Mouse (Mus musculus): ENCODE measurements around the gene Atp5b.
"Not testable (repeated sequence)": the region's sequence is repeated elsewhere in the genome, so short reads cannot be mapped to it uniquely, and the experiment has no call there.

The Atp5b gene

DNA sequence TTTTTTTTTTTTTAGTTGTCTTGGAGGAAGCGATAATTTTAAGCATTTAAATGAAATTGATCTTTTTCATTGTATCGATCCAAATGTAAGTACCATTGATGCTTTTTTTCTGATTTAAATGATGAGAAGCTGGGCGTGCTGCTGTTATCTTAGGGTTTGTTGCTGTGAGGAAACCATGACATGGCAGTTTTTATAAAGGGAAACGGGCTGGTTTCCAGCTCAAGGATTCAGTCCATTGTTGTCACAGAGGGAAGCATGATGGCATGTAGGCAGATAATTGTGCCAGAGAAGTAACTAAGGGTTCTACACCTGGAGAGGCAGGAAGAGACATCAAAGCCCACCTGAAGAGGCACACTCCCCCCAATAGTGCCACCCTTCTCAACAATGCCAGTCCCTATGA, 13.9 kb upstream of the Atp5b start:
- in situ Hi-C loops (cut with MseI, MboI), result no loop called here

DNA sequence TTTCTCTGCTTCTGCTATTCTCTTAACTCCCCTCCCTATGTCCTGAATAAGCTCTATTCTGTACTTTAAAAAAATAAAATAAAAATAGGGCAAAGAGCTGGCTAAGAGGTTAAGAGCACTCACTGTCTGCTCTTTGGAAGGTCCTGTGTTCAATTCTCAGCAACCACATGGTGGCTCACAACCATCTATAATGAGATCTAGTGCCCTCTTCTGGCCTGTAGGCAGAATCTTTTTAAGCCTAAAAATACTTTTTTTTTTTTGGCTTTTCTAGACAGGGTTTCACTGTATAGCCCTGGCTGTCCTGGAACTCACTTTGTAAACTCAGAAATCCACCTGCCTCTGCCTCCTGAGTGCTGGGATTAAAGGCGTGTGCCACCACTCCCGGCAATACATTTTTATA, 12.6 kb upstream of the Atp5b start:
- in situ Hi-C loops (cut with MseI, MboI), result not testable (repeated sequence)

DNA sequence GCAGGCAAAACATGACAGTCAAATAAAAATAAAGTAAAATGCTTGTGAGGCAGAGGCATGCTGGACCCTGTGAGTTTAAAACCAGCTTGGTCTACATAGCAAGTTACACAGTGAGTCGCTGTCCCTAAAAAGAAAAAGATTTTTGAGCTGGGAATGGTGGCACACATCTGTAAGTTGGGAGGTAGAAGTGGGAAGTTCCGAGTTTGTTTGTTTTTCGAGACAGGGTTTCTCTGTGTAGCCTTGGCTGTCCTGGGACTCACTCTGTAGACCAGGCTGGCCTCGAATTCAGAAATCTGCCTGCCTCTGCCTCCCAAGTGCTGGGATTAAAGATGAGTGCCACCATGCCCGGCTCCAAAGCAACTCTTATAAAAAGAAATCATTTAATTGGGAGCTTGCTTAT, 4.8 kb upstream of the Atp5b start:
- in situ Hi-C loops (cut with MseI, MboI), result not testable (repeated sequence)

DNA sequence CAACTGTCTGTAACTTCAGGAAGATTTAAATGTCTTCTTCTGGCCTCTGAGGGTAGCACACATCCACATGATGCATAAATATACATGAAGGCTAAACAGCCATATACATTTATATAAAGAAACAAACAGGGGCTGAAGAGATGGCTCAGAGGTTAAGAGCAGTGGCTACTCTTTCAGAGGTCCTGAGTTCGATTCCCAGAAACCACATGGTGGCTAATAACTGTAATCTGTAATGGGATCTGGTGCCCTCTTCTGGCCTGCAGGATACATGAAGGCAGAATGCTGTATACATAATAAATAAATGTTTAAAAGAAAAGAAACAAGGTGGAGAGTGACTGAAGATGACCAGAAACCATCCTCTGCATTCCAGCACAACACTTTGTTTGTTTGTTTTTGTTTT, 2.6 kb upstream of the Atp5b start:
- in situ Hi-C loops (cut with MseI, MboI), result no loop called here

DNA sequence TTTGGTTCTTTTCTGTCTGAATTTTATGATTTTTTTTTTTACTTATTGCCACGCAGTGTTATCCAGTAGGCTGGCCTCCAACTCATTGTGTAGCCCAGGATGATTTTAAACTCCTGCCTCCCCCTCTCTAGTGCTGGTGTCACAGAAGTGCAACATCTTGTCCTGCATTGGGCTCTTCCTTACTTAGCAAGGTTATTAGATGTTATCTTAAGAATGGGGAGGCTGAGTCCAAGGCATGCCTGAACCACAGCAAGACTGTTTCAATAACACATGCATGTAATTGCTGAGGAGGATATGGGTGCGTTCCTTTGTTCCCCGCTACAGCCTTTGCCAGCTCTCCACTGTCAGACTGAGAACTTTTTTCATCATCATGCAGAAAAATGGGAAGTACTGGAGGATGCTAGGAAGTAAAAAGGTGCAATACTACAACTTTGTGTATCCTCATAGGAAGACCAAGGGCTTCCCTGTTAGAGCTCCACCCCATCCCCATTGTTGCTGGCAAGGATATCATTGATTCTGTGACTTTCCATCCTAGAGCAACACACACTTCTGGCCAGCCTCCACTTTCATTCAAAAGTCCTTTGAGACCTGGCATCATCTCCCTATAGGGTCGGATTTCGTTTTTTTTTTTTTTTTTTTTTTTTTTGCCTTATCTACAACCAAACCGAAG, 1.1 kb upstream of the Atp5b start:
- in situ Hi-C loops (cut with MseI, MboI), result no loop called here

DNA sequence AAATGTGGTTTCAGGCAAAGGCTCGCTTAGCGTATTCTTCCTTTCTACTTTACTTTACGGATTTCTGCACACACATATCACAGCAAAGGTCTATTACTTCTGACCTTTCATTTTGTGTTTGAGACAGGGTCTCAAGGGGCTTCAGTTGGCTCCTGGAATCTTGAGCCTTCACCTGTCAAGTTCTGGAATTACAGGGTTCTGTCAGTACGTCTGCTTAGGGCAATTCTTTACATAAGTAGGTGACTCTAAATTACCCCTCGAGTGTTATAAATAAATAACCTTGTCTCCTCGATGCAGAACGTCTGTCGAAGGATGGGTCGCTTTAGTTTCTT, 630 bp upstream of the Atp5b start:
- in situ Hi-C loops (cut with MseI, MboI), result no loop called here

DNA sequence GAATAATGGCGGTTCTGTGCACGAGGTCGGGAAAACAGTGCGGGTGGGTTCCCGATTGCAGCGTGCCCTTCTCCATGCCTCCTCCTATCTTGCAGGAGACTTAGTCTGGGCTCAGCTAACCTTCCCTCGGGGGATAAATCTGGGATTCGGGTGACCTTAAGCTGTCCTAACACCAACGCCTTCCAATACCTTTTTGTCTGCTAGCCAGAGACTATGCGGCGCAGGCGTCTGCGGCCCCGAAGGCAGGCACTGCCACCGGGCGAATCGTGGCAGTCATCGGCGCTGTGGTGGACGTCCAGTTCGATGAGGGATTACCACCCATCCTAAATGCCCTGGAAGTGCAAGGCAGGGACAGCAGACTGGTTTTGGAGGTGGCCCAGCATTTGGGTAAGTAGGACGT, 615 bp downstream of the Atp5b start:
- in situ Hi-C loops (cut with MseI, MboI), result no loop called here

DNA sequence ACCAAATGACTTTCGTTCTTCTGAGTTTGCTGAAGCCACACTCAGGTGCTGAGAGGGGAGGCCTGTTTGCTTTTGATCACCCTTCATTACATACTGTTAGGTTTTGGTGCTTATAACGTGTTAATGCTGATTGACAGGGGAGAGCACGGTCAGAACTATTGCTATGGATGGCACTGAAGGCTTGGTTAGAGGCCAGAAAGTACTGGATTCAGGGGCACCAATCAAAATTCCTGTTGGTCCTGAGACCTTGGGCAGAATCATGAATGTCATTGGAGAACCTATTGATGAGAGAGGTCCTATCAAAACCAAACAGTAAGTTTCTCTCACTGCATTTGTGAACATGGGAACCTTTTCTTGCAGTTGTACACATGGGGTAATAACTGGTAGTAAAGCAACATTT, 1.1 kb downstream of the Atp5b start:
- in situ Hi-C loops (cut with MseI, MboI), result no loop called here

DNA sequence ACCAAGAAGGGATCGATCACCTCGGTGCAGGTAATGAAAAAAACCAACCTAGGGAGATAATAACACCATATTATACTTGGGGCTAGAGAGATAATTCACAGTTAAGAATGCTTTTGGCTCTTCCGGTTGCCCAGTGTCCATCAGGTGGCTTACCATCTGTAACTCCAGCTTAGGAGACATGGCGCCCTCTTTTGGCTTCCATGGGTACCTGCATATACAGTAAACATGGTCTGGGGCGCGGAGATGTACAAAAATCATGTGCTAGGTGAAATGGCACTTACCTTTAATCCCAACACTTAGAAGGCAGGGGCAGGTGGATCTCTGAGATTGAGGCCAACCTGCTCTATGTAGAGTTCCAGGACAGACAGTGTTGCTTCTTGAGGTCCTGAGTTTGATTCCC, 3.3 kb downstream of the Atp5b start:
- in situ Hi-C loops (cut with MseI, MboI), result no loop called here

DNA sequence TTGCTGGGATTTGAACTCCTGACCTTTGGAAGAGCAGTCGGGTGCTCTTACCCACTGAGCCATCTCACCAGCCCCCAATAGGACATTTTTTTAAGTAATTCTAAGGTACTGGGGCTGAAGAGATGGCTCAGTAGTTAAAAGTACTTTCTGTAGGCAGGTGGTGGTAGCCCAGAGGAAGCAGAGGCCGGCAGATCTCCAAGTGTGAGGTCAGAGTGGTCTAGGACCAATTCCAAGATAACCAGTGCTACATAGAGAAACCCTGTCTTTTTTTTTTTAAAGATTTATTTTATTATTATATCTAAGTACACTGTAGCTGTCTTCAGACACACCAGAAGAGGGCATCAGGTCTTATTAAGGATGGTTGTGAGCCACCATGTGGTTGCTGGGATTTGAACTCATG, 4.1 kb downstream of the Atp5b start:
- in situ Hi-C loops (cut with MseI, MboI), result not testable (repeated sequence)

DNA sequence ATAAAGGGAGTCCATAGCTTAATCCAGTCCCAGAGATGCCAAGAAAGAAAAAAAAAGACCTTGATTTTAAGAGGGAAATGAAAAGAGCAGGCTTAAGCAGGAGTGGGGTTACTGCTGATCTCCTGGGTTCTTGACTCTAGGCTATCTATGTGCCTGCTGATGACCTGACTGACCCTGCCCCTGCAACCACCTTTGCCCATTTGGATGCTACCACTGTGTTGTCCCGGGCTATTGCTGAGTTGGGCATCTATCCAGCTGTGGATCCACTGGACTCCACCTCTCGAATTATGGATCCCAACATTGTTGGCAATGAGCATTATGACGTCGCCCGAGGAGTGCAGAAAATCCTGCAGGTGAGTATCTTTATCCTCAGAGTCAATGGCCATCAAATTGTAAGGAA, 5.1 kb downstream of the Atp5b start:
- in situ Hi-C loops (cut with MseI, MboI), result no loop called here

DNA sequence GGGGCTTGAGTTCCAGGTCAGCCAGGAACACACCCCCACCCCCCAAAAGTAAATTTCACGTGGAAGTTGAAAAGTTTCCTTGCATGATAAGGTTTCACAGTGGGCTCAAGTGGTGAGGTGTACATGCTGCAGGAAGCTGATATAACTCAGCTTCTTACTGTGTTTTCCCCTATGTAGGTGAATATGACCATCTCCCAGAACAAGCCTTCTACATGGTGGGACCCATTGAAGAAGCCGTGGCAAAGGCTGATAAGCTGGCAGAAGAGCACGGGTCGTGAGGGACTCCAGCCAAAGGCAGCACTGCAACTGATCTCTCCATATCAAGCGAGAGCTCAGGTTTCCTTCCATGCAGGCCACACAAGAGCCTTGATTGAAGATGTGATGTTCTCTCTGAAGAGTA, 6.8 kb downstream of the Atp5b start:
- in situ Hi-C loops (cut with MseI, MboI), result loop anchor here (5.0 to 10.0 kb wide), 2 partner anchors 95 to 97 kb away; partner anchors contain the start of gene Rbms2 (in 1 of the 2)

DNA sequence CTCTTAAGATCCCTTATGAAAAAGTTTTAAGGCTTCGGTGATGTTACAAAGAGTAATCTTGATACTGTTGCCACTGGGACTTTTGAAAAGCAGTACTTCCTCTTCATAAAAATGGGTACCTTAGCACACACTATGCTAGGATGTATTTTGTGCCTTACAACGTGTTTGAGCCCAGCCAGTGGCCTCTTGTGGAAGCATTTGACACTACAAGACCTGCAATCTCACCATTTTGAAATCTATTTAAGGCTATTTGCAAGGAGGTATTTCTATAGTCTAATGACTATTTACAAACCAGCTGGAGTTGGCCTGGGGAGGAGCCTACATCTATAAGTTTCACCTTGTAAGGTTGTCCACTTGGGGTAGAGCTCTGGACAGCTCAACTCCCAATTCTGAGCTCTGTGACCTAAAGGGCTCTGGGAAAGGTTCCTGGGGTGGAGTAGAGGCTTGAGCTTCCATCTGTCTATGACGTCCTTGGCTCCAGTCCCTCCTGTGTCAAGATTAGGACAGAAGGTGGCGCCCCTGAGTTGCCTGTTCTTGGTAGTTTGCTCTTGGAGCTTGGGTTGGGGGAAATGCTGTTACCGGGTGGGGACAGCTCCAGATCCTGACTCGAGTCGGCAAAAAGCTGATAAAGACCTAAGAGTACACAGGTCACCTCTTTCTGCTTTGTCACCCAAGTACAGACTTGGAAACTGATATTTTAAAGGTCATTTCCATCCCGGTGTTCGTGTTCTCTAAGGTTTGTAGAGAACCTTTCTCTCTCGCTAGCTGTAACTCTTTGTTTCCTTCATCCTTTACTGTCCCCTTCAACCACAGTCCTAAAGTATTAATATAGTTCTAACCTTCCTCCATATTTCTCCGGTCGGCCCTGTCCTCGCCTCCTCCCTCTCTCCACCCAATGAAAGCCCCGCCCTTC, 7.8 kb downstream of the Atp5b start:
- in situ Hi-C loops (cut with MseI, MboI), result loop anchor here (5.0 to 10.0 kb wide), 2 partner anchors 94 to 96 kb away; partner anchors contain the start of gene Rbms2 (in 1 of the 2)

DNA sequence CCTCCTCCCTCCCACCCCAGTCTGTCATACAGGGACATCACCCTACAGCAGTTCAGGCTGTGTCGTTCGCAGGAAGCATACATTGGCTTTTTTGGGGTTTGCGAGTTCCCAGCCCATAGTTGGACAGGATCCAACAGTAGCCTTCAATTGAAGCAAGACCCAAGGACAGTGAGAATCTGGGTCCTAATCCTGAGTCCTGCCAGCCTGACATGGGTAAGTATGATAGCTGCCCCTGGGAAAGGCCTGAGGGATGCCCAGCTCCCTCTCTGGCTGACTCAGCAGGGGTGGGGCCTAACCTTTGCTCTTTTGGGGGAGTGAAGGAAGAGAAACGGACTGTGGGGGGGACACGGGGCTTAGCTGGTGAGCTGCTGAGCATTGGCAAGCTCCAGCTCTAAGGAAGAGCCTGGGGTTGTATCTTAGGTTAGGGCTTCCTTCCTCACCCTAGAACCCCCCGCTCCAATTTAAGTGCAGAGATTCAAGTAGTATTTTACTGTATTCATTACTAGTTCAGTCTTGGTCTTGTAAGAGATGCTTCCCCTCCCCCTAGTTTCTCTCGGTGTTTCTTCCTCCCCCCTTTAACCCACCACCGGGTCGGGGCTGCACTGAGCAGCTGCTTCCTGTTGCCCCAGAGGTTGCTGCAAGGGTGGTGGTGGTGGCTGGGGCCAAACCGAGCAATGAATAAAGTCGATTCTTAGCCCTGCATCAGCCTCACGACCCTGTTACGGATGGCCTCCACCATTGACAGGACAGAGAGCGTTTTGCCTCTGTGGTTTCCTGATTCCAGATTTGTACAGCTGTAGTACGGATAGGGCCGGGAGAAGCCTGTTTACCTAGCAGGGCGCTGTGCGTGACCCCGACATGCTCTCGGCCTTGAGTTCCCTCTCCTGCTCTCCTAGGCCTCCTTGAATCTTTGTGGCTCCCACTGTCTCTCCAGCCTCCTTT, 8.8 kb downstream of the Atp5b start, which contains the start of gene Baz2a:
Gene Baz2a (plus strand): TSS at position 14 of the 942 bp plus-strand sequence.
- in situ Hi-C loops (cut with MseI, MboI), result loop anchor here (5.0 to 10.0 kb wide), 2 partner anchors 93 to 95 kb away; partner anchors contain the start of gene Rbms2 (in 1 of the 2)

DNA sequence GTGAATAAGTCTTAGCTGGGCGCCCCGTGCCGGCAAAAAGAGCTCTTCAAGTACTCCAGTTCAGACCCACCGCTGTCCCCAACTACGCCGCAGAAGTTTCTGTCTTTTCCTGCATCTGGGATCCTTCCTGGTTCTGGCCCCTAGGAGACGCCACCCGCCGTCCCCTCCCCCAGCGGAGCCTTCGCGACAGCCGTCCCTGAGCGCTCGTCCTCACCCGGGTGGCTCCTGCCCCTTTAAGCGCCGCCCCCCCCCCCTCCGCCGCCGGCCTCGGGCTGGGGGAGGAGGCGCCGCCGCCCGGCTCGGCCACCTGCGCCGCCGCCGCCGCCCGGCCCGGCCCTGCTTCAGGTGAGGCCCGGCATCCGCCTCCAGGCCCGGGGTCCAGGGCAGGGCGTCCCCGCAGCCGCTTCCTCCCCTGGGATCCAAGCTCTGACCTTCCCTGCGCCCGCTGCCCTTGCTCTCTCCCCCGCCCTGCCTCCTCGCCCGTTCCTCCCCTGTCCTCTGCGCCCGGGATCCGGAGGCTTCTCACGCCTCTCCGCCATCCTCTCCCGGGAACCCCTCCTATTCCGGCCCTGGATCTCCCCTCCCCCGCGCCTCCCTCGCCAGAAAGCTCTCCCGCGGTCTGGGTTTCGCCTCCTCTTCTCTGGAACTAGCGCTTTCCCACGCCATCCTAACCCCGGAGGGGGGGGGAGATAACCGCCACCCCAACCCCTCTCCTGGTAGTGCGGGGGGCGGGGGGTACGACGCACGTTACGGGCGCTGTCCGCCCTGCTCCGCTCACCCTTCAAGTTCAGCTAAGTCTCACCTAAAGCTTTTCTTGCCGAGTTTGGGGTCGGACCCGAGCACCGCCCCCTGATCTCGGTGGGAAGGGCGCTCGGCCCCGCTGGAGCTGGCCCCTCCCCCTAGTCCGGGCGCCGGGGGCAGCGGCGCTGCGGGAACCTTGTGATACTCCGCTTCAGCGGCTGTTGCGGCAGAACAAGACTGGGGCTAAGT, 9.7 kb downstream of the Atp5b start:
- in situ Hi-C loops (cut with MseI, MboI), result loop anchor here (5.0 to 10.0 kb wide), 2 partner anchors 92 to 94 kb away; partner anchors contain the start of gene Rbms2 (in 1 of the 2)

DNA sequence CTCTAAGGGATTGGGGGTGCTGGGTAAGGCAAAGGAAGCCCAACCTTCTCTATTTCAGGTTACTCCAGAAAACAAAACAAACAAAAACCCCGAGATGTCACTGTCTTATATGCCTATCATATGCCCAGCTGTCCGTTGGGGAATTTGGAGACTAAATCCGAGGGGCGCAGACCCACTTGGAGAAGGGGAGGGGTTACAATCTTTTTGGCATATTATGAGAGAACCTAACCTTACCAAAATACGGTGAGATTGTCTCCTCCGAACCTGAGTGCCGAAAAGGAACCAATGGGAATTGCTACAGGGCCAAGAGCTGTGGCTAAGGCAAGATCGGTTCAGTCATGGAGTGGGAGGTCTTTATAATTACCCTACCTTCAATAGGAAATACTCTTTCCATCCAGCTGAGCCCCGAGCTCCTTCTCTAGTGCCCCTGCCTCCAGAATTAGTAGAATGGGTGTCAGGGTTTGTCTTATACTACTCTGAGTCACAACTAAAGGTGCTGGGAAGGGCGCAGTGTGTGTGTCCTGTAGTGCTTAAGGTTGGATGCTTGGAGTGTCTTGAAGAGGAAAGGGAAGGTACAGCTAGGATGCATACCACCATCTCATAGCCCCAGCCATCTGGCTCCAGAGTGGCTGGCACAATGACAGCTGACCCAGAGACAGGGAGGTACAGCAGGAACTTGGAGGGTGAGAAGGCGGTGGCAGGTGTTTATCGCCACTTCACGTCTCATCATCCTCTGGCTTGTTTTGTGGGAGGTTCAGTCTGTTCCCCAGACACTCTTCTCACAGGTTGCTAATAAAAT, 10.6 kb downstream of the Atp5b start:
- in situ Hi-C loops (cut with MseI, MboI), result loop anchor here (5.0 to 10.0 kb wide), 2 partner anchors 91 to 94 kb away; partner anchors contain the start of gene Rbms2 (in 1 of the 2)

DNA sequence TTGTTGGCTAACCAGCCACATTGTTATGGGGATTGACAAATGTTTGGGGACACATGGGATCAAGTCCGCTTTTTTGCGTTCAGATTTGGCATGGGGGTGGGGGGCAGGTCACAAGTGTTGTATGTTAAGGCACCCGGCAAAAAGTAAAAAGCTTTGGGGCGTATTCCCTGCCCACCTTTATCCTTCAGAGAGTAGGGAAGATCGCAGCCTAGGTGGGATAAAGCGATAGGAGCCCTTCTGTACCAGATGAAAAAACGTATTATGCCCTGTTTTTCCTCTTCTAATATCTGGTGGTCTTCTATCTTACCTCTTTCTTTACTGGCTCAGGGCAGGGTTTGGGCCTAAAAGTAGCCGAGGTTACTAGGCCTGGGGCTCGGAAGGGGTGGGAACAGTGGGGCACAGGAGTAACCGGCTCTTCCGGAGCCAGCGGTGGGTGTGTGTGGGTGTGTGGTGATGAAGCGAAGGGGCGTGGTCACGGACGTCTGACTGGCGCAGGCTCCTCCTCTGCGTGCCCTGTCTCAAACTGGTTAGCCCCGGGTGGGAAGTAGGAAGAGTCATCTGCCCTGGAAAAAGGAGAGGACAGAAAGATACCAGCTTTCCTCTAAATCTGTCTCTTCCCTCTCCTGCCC, 11.4 kb downstream of the Atp5b start:
- in situ Hi-C loops (cut with MseI, MboI), result loop anchor here (5.0 to 10.0 kb wide), 2 partner anchors 90 to 93 kb away; partner anchors contain the start of gene Rbms2 (in 1 of the 2)

DNA sequence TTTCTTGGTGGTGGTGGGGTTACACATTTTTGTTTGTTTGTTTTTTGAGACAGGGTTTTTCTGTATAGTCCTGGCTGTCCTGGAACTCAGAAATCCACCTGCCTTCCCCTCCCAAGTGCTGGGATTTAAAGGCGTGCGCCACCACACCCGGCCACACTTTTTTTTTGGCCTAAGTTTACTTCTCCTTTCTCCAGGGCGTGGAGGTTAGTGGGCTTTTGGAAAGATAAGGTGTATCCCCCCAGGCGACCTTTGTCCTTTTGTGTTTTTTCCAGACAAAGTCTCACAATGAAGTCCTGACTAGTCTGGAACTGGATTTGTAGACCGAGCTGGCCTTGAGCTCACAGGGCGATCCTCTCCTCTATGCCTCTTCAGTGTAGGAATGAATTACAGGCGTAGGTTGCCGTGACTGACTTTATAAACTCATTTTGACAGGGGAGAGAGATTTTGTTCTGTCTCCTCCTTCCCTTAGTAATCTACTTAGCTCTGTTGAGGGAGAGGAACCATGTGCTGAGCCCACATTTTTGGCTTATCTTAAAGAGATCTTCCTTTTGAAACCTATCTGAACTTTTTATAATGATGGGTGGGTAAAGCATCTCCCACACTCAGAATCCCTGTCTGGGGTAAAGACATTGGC, 12.0 kb downstream of the Atp5b start:
- in situ Hi-C loops (cut with MseI, MboI), result loop anchor here in 1 of 2 experiments (10.0 kb wide), 1 partner anchor 90 kb away; the partner anchor contains the start of gene Rbms2
